Mouse (Mus musculus) testis, adult 2 months (tissue): Measurements from ENCODE around the gene Mthfd2.

ENCODE experiments used
- CTCF ChIP-seq: fragments of 200-500 bp; IDR thresholded peaks from 2 replicates; pipeline ENCODE4 v1.5.1; 2012; ENCODE audit warnings: low read depth, mild to moderate bottlenecking, inconsistent platforms, low read length, moderate library complexity; ENCODE audit not compliant: control insufficient read depth, insufficient read depth, insufficient replicate concordance
- POLR2A ChIP-seq: fragments of 200-500 bp; IDR thresholded peaks from 2 replicates; pipeline ENCODE4 v1.6.1; 2012; ENCODE audit warnings: low read depth, mild to moderate bottlenecking, inconsistent platforms, low read length, moderate library complexity; ENCODE audit not compliant: control insufficient read depth

- no peak for TF ChIP-seq POLR2A
- TF ChIP-seq CTCF = no peak
These were observed 48.6 kb downstream of the Mthfd2 start for GRCm38 (mm10) chr6:83277151-83277550.
